Mouse (Mus musculus): Measurements from ENCODE around the gene Vmn2r30.
A peak's percentile ranks its signal among the peaks of the same experiment; 100 is the strongest.
"Not testable (repeated sequence)": the region's sequence is repeated elsewhere in the genome, so short reads cannot be mapped to it uniquely, and the experiment has no call there.

The Vmn2r30 gene

DNA sequence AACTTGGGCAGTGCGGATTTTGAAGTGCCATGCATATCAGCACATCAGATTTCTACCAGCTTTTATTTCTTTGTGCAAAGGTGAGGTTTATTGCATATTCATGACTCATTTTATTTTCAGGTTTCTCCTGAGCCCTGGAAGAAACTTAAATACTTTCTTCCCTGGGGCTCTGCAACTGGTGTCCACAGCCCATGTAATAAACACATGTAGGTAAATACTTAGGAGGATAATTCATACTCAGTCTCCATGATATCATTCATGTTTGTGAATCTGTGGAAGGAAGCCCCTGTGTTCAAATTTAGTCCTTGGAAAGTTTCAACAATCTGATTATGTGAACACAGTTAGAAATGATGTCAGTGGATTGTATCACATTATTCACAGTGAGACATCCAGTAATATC lies at the start of gene Vmn2r30:
Vmn2r30 (minus strand) TSS at position 101 of the 400 bp plus-strand sequence.
- DNase-seq (ENCODE audit: low read depth, low spot score): not testable (repeated sequence)

DNA sequence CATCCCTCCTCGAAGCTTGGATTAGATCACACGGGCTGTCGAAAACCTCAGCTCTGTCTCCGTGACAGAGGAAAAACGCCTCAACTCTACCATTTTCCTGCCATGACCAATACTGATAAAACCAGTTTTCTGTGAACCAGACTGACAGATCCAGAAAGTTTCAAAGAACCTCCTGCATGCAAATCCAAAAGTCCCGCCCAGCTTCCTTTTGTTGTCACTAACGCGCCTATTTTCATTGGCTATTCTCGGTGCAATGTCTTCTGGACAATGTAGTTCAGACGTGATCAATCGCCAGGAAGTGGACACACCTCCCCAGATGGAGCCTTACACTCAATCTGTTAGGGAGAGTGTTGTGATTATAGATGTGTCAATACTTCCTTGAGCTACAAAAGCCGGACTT lies 37.0 kb upstream of the Vmn2r30 start, which contains the start of gene Gm45783:
Gm45783 (minus strand) TSS at position 143 of the 400 bp plus-strand sequence.
- DNase-seq (ENCODE audit: low read depth, low spot score): peak; percentile 0

DNA sequence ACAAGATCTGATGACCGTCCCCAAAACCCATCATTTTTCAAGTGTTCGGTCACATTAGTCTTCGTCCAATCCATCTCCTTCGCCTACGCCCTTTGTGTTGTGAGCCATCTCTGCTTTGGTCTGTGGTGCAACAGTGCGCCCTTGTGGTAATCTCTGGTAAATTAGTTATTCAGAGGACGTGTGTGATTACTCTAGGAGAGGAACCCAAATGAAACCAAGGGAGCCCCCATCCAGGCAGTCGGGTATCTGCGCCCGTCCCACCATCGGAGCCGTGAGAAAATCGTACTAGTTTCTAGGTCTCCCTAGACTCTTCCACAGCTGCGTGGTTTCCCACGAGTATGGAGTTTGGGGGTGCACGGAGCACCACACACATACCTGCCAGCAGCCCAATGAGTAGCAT lies 41.8 kb downstream of the Vmn2r30 start:
- DNase-seq (ENCODE audit: low read depth, low spot score): no peak

DNA sequence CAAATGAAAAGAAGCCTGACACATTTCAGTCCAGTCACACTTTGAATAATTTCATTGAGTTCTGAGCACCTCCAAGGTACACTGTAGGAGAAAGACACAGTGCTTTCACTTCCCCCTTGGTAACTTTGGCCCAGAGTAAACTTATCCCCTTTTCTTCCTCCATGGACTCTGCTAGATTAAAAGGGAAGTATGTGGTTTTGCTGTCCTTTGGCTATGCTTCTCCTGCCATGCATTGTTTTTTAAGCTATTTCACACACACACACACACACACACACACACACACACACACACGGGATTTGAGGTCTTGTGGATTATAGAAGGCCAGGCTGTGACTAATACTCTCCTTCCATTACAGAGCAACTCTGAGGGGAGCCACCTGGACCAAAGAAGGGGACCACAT lies 56.0 kb downstream of the Vmn2r30 start:
- no peak for DNase-seq (ENCODE audit: low read depth, low spot score)

DNA sequence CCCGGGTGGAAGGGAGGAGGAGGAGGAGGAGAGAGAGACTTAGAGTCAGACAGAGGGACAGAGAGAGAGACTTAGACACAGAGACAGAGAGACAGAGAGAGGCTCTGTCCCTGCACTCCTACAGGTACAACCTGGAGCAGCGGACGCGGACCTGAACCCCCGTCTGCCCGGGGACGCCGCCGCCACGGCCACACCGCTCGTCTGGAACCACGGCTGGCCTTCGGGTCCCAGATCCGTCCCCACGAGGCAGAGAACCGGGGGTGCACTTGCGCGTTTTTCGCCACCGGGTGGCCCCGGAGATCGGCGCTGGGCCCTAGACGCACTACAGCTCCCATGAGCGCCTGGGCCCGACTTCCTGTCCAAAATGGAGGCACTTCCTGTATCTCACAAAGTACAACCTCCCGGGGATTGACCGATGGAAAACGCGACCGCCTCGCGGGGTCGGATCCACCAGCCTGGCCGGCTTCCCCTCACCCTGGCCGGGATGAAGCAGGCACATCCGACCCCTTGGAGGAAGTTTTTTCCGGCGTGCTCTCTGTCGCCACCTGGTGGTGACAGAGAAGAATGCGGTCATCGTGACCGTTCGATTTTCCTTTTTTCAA lies 59.3 kb downstream of the Vmn2r30 start, which contains the start of gene Gm45844:
Gm45844 (minus strand) TSS at position 324 of the 602 bp plus-strand sequence.
- not testable (repeated sequence) for DNase-seq (ENCODE audit: low read depth, low spot score)

DNA sequence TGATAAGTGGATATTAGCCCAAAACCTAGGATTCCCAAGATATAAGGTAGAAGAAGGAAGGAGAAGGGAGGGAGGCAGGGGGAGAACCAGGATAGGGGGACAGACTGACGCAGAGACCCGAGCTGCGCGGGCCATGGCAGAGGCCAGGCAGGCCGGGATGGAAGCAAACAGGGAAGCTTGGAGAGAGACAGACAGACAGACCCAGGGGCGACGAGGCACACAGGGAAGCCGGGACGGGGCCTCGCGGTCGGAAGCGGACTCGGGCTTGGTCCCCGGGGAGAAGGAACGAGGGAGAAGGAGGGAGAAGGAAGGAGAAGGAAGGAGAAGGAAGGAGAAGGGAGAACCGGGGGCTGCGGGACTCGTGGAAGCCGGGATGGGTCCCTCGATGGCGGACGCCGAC lies 59.9 kb downstream of the Vmn2r30 start:
- not testable (repeated sequence) for DNase-seq (ENCODE audit: low read depth, low spot score)
